Mouse (Mus musculus): ENCODE data around the gene Trappc6a.
A peak's percentile ranks its signal among the peaks of the same experiment; 100 is the strongest.
"Not testable (repeated sequence)": the region's sequence is repeated elsewhere in the genome, so short reads cannot be mapped to it uniquely, and the experiment has no call there.

Gene Trappc6a

DNA sequence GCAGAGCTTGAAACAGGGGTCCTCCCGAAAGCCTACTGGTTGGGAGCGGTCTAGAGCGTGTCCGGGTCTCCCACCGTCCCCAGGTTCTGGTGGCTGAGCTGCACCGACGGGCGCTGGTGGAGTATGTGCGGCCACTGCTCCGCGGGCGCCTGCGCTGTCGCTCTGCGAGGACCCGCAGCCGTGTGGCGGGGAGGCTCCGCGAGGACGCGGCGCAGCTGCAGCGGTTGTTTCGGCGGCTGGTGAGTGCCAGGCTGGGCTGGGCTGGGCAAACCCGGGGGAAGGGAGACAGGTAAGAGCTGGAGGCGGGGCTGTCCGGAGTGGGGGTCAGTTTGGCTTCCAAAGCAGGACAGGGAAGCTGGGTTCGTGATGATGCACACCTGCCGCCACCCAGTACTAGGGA lies 18.7 kb upstream of the Trappc6a start:
- no peak for DNase-seq (ENCODE audit: low read depth, low spot score)

DNA sequence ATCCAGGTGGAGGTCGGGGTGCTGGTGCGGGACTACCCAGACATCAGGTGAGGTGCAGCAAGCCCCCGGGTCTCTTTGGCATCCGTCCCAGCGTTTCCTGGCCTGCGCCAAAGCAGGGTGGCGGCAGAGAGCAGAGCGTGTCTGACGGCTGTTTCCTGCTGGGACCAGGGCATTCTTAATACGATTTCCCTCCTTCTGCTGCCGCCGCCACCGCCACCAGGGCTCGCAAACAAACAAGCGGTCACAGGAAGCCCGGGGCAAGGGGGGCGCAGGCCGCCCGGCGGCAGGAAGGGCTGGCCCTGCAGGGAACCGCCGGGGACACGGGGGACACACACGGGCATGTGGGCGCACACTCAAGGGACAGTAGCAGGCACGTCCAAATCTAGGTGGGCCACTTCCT lies 16.5 kb upstream of the Trappc6a start:
- no peak for DNase-seq (ENCODE audit: low read depth, low spot score)

DNA sequence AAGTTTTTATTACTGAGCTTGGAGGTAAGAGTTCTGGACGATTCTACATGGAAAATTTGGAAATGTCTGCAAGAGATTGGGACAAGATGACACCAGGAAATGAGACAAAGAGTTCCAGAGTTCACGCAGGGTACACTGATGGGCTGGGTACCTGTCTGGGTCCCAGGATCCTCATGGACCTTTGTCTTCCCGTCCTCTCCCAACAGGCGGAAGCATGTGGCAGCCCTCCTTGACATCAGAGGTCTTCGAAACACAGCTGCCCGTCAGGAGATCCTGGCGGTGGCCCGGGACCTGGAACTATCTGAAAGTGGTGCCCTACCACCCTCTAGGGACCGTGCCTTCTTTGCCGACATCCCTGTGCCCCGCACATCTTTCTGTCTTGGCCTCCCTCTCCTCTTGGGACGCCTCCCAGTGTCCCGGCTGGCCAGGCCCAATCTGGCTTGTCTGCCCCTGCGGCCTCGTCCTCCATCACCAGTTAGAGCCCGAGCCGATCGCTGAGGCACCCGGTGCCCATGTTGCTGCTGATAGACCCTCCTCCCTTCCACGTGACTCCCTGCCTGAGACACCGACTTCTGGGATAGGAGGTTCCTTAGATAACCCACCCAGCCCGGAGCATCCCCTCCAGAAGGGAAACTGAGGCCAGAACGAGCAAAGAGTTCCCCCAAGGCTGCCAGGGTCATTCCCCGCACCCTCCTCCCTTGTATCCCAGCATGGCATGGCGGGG lies 13.3 kb upstream of the Trappc6a start:
- no peak for DNase-seq (ENCODE audit: low read depth, low spot score)

DNA sequence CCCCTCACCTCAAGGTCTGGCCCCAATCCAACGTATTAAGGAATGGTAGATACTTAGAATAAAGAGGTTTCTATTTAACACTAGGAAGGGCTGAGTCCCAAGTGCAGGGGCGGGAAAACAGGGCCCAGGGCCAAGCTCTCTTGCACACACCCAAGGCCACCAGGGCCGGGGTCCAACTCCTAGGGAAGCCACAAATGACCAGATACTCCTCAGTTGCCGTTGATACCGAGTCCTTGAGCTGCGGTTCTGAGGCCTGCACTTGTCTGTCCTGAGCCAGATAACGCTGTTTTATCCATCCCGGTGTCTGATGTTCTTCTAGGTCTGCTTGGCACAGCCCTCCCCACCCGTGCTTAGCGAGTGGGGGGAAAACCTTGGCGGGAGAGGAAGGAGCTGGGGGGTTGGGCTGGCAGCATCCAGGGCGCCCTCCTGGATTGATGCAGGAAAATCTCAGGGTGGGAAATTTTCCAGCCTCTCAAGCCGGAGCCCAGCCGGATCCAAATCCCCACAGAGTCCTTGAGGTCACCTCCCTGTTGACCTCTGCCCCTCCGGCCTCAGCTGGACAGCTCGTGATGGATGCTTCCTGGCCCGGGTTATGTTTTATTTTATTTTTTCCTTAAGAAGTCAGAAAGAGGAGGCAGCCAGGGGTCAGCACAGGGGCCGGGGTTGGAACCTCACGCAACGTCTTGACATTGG lies 12.5 kb upstream of the Trappc6a start:
- no peak for DNase-seq (ENCODE audit: low read depth, low spot score)

DNA sequence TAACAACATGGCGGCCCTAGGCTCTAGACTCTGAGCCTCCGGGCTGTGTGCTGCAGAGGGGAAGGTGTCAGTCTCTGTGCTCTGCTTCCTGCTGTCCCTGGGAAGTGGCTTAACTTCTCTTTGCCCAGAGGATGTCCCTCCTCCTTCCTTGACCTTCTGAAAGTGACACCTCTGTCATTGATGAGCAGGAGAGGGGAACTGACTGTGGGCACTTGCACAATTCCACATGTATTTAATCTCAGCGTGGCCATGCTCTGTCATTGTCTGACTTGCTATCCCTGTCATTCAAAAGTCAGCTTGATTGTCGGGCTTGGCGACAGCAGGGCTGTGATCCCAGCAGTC lies 12.0 kb upstream of the Trappc6a start:
- no peak for DNase-seq (ENCODE audit: low read depth, low spot score)

DNA sequence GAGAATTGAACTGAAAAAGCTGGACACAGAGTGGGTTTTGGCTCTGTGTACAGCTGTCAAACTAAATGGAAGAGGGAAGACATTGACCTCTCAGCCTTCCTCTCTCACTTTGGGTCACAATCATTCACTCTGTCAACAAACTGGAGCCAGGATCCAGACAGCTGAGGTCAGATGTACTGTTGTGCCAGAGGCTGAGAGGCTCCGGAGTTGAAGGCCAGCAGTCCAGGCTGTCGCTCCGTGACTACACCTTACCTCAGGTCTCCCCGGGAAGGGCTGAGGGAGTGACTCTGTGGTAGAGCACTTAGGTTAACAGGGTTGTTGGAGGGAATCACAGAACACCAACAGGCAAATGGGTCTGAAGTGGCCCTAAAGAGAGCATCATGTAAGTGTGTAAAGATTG lies 9.9 kb upstream of the Trappc6a start:
- no peak for DNase-seq (ENCODE audit: low read depth, low spot score)

DNA sequence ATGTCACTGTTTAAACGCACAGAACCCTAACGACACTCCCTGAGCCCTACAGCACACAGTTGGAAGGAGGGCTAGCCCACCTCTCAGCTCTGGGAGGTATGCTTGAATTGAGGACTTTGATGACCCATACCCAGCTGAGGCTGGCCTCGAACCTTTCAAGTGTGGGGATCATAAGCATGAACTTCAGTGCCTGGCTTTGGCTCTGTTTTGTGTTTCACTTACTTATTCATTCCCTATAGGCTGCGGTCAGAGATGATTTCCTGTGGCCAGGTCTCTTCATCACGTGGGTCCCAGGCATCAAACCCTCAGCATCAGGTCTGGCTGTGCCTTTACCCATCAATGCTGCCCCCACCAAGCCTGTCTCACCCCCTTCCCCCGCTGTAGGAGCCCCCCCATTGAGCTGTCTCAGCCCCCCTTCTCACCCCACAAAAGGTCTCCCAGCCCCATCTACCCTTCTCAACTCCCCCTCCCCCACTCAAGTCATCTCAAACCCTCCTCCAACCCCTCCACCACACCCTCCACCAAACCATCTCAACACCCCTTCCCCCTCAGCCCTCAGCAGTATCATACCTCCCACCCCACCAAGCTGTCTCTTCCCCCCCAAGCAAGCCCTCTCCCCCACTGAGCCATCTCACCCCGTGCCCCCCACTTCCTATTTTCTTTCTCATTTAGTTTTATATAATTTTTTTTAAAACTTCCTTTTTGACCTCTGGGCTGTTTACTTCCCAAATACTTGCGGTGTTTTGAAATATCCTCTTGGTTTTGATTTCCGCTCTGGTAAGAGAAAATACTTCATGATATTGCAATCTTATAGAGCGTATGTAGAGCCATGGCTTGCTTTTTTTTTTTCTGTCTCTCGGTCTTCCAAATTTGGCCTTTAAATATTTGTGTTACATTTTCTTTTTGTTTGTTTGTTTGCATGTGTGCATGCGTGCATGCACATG lies 7.5 kb upstream of the Trappc6a start:
- DNase-seq (ENCODE audit: low read depth, low spot score): no peak

DNA sequence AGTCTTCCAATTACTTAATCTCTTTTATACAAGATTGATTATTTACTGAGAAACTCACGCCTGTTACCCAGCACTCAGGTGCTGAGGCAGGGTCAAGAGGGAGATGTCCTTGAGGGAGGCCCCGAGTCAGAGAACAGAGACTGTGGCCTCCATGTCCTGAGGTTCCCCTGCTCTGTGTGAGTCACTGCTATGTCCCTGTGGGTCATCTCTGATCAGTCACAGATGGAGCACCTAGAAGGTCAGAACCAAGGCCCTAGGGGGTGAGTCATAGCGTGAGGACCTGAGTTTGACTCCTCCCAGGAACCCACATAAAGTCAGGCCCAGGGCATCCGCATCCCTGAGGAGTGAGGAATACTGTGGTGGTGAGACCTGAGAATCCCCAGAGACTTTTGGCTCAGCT lies 6.5 kb upstream of the Trappc6a start:
- no peak for DNase-seq (ENCODE audit: low read depth, low spot score)

DNA sequence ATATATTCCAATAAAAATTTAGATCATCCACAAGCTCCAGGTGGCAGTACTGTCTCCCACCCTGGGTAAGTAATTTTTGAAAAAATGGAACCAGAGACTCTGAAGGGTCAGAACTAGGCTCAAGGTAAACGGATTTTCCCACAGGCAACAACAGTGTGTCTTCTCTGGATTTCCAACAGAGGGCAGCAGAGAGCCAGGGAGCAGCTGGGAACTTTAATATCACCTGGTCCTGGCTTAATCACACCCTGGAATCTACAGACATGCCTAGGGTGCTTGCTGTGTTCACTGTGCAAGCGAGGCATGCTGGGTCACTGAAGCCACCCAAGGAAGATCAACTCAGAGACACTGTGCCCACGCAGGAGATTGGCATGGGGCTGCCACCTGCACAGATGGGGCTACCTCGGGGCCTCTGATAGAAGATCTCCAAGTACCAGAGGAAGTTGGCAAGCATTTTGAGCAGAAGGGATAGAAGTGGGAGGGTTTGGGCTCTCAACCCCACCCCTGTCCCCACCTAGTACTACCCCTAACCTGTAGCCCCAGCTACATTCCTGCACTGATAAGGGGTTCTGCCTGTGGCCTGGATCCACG lies 4.6 kb upstream of the Trappc6a start:
- DNase-seq (ENCODE audit: low read depth, low spot score): peak; percentile 60

DNA sequence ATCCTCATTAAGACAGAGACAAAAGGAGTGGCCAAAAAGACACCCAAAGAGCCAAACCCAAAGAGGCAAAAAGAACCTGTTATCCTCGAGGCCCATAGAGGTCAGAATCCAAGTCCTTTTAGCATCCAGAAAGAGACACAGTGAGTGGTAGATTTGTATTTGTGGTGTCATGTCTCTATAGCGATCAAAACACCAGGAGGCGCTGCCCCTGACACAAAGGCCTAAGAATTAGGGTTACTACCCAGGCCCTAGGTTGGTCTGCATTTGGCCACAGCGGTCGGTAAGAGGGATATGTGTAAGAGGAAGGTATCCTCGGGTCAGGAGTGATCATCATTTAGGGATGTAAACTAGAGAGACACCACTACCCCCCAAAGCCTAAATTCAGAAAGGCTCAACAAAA lies 1.9 kb upstream of the Trappc6a start:
- DNase-seq (ENCODE audit: low read depth, low spot score): no peak

DNA sequence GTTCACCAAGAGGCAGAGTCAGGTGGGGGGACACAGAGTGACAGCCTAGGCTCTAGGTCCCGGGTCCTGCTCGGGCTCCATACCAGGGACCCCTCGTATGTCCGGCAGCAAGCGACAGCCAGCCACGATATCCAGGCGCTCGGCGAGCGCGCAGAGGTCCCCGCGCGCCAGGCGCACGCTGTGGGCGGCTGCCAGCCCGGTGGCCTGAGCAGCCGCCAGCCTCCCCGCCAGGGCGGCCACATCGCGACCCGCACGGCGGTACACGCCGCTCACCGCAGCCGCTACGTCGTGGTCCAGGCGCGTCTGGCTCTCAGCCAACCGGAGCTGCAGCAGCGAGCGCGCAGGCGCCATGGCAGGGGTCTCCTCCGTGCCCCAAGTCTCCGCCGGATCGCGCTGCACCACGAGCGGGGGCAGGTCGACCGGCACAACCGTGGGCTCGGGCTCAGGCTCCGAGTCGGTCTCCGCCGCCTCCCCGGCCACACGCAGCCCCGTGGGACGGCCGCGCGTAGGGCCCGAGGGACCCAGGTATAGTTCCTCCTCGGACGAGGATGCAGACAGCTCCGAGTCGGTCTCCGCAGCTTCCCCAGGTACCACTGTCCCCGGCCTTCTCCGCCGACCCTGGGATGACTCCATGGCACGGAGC lies 1.1 kb upstream of the Trappc6a start:
- no peak for DNase-seq (ENCODE audit: low read depth, low spot score)

DNA sequence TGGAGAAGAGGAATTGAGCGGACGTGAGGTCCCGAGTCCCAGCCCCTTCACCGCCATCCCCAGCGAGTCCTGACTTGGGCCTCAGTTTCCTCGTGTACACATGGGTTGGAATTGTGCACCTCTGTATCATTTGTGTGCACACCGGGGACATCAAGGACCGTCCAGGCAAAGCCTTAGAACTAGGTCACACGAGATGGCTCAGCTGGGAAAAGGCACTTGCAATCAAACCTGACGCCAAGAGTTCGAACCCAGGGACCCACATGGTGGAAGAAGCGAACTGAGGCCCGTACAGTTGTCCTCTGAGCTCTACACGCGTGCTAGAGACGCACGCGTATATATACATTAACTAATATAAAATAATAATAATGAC lies 598 bp upstream of the Trappc6a start:
- no peak for DNase-seq (ENCODE audit: low read depth, low spot score)

DNA sequence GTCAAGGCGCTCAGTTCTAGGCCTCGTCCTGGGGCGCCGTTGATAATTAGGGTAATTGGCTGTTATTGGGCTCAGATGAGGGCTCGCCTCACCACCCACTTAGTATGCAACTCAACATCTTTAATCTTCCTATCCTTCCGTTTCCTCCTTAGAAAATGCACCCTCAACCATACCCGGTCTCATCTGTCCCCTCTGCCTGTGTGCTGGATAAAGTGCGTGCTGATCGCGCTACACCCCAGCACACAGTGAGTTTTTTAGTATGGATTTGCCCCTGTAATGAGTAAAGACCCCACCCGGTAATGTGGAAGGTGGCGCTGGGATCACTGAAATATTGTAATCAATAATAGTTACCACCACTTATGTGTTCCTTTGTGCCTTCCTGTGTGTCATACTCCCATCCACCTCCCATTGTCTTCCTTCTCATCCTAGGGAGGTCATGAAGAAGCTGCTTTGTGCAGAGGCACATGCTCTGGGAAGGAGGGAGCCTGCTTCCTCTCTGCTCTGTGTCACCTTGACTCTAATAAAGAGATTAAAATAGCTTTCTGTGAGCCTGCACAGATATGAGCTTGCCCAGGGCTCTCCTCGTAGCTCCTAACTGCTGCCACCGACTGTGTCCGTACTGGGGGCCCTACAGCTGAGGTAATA lies 851 bp downstream of the Trappc6a start:
- DNase-seq (ENCODE audit: low read depth, low spot score): no peak

DNA sequence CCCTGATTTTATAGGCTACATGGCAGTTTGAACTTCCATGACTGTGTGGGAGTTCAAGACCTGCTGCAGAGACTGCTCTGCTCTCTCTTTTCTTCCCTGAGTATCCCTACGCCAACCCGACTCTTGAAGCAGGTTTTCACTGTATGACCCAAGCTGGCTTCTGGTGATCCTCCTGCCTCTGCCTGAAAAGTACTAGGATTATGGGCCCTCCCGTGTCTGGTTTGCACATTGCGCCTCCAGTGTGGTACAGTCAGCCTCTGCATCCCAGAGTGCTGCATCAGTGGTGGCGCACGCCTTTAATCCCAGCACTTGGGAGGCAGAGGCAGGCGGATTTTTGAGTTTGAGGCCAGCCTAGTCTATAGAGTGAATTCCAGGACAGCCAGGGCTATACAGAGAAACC lies 1.6 kb downstream of the Trappc6a start:
- no peak for DNase-seq (ENCODE audit: low read depth, low spot score)

DNA sequence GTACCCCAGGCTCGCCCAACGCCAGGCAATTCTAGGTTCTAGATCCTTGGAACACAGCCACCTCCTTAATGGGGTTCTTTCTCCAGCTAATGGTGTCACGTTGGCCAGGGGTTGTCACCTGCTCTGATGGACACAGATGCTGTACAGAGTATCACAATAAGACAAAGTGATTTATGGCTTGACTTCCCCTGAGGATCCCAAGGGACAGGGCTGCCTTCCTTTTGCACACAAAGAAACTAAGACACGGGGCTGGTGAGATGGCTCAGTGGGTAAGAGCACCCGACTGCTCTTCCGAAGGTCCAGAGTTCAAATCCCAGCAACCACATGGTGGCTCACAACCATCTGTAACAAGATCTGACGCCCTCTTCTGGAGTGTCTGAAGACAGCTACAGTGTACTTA lies 3.7 kb downstream of the Trappc6a start:
- not testable (repeated sequence) for DNase-seq (ENCODE audit: low read depth, low spot score)

DNA sequence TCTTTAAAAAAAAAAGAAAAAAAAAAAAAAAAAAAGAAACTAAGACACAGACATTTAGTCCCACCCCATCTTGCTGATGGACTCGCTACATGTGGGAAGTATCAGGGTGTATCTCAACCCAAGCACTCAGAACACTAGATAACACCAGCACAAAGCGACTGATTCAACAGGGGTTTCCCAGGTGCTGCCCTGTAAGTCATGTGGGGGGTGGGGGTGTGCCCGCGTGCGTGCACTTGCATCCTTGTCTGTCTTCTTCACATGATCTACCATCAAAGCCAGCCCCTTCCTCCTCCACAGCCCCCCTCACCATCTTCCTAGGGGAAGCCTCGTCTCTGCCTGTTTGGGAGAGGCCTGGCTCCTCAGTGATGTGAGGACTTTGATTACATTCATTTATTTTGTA lies 4.2 kb downstream of the Trappc6a start:
- DNase-seq (ENCODE audit: low read depth, low spot score): no peak

DNA sequence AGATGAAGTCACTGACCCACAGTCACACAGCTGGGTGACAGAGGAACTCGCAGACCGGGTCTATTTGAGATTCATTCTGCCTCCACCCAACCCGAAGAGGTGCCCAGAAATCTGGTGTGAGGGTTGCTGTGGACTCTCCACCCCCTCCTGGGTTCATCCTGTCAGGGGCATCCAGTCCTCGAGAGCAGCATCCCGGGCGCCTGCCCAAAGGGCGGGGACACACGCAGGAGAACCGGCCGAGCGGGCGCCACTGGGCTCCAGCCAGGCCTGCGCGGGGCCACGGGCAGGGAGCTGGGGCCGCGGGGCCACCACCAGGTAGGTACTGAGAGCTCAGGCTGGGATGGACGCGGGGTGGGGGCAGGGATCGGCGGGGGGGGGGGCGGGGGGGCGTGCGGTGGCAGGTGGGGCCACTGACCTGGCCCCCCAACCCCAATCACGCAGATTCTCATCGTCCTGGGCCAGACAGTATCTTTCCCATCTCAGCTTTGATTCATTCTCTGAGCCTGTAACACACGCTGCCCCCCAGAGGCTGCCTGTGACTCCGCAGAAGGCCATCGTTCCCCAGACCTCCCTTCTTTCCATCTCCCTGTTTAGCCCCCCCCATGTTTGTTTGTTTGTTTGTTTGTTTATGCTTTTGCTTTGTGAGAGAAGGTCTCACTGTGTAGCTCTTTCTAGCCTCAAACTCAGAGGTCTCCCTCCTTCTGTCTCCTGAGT lies 9.6 kb downstream of the Trappc6a start, which contains the start of gene Nkpd1:
Gene Nkpd1, plus strand, starts transcription at position 187 of the 714 bp plus-strand sequence.
- DNase-seq (ENCODE audit: low read depth, low spot score): no peak

DNA sequence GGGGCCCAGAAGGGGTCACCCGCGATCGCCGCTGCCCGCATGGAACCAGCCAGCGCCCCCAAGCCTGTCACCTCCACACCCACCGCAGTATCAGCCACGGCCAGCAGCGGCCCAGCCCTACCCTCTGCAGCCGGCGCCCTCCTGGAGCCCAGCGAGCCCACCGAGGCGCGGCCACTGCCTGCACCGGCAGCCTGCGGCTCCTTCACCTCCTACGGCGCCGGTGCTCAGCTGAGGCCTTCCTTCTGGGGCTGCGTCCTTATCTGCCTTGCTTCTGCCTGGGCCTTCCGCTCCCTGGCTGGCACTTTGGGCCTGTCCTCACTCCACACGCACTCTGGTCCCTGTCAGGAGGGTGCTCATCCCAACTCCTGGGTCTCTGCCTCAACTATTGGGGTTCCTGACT lies 11.8 kb downstream of the Trappc6a start:
- no peak for DNase-seq (ENCODE audit: low read depth, low spot score)

DNA sequence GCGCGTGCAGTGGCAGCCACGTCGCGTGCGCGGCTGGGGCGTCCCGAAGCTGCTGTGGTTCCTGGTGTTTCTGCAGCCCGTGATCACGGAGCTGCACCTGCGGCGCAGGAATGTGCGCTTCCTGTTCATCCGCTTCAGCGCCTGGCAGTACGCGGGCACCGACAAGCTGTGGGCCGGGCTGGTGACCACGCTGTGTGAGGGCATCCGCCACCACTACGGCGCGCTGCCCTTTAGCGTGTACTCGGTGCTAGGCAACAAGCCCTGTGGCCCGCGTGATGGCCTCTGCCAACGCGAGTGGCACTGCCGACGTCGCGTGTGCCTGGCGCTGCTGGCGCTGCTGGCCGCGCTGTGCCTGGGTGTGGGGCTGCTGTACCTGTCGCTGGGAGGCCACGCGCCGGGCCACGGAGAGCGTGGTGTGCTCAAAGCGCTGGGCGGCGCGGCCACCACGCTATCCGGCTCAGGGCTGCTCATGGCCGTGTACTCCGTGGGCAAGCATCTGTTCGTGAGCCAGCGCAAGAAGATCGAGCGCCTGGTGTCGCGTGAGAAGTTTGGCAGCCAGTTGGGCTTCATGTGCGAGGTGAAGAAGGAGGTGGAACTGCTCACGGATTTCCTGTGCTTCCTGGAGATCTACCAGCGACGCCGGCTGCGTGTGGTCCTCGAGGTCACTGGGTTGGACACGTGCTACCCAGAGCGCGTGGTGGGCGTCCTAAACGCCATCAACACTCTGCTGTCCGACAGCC lies 15.0 kb downstream of the Trappc6a start:
- no peak for DNase-seq (ENCODE audit: low read depth, low spot score)

Data from skeletal muscle tissue, adult 2 months (tissue).